Mouse (Mus musculus) liver, embryonic 14.5 days (tissue): ENCODE measurements at regions not wholly inside any gene's neighbourhood (a gene's known extent, or its start where the extent isn't known, plus 50 kb on each side); places are given as distances from the start of the nearest gene placed in this dataset.

Experiments used
- ATAC-seq: fragments of 200-750 bp; cut with Nextera tagmentation; 2 replicates; pipeline ENCODE4 v1.8.0; 2017; ENCODE audit warnings: moderate number of reproducible peaks, mild to moderate bottlenecking, moderate library complexity; ENCODE audit not compliant: insufficient read depth
- DNase-seq, 3 experiments: peaks; one replicate each; pipeline ENCODE4 v3.0.0-alpha.2; 2012 to 2013; ENCODE audit warnings: low read depth in 3 of 3, low spot score in 3 of 3
- H3K27ac ChIP-seq: fragments of 300-500 bp; sonication (generic); 2 replicates; pipeline ENCODE4 v1.5.1; 2014; ENCODE audit warnings: moderate library complexity, mild to moderate bottlenecking, control low read depth, inconsistent platforms
- H3K27me3 ChIP-seq: fragments of 300-500 bp; sonication (generic); 2 replicates; pipeline ENCODE4 v1.6.1; 2014; ENCODE audit warnings: mild to moderate bottlenecking, low read length, moderate library complexity; ENCODE audit not compliant: control insufficient read depth, insufficient read depth
- H3K36me3 ChIP-seq: fragments of 300-500 bp; sonication (generic); replicated peaks from 2 replicates; pipeline ENCODE4 v1.6.1; 2014; ENCODE audit warnings: low read depth; ENCODE audit not compliant: control insufficient read depth, insufficient read depth
- H3K4me1 ChIP-seq, 2 experiments: fragments of 200-500 bp in 1 of 2; fragments of 300-500 bp in 1 of 2; sonication (generic) in 1 of 2; replicated peaks; 2 replicates each; pipeline ENCODE4 v1.6.1; 2012 to 2014; ENCODE audit warnings: antibody characterized with exemption in 1 of 2, inconsistent platforms in 1 of 2, low read length in 1 of 2; ENCODE audit not compliant: control insufficient read depth in 2 of 2, insufficient read depth in 2 of 2
- H3K4me2 ChIP-seq: fragments of 300-500 bp; sonication (generic); 2 replicates; pipeline ENCODE4 v1.6.1; 2014; ENCODE audit warnings: low read depth, mild to moderate bottlenecking, control low read depth, moderate library complexity
- H3K4me3 ChIP-seq, 2 experiments: fragments of 200-500 bp in 1 of 2; fragments of 300-500 bp in 1 of 2; sonication (generic) in 1 of 2; 2 replicates each; pipeline ENCODE4 v1.5.1; 2012 to 2014; ENCODE audit warnings: low read depth in 2 of 2, low read length in 2 of 2, mild to moderate bottlenecking in 2 of 2, control low read depth in 1 of 2, inconsistent platforms in 1 of 2, moderate library complexity in 1 of 2; ENCODE audit not compliant: insufficient read depth in 1 of 2
- H3K9ac ChIP-seq: fragments of 300-500 bp; sonication (generic); replicated peaks from 2 replicates; pipeline ENCODE4 v1.6.1; 2014; ENCODE audit warnings: mild to moderate bottlenecking, control low read depth, moderate library complexity
- H3K9me3 ChIP-seq: fragments of 300-500 bp; sonication (generic); 2 replicates; pipeline ENCODE4 v1.6.1; 2016; ENCODE audit warnings: low read length, mixed read lengths; ENCODE audit not compliant: control insufficient read depth
- CTCF ChIP-seq: IDR thresholded peaks from 2 replicates; pipeline ENCODE4 v1.5.1; 2016; ENCODE audit warnings: antibody characterized with exemption, low read depth, control low read depth
- EP300 ChIP-seq: IDR thresholded peaks from 2 replicates; pipeline ENCODE4 v1.6.1; 2016; ENCODE audit warnings: antibody characterized with exemption, low read depth
- WGBS: fragments of 180-500 bp; shearing (Covaris S2); extraction: QIAGEN DNeasy Blood & Tissue Kit; methylation state at CpG from one replicate; pipeline ENCODE4 v1.1.7; 2014; ENCODE audit not compliant: insufficient replicate concordance; 5-methylcytosine and 5-hydroxymethylcytosine counted together

GRCm38 (mm10) chr1:150043061-150043460, 56.8 kb upstream of the Ptgs2 start:
- Histone ChIP-seq H3K9ac (no peak overlapping the region), H3K4me3 (no peak overlapping the region), H3K9me3 (no peaks in the 10 kb centered on the region), H3K27ac (no peak overlapping the region), H3K36me3 (no peaks in the 10 kb centered on the region), H3K27me3 (no peaks in the 10 kb centered on the region), H3K4me2 (no peak overlapping the region), H3K4me1 (no peaks in the 10 kb centered on the region)
- 65% methylated on average over 3 of the region's 3 CpGs for WGBS
- DNase-seq (no peak), ATAC-seq (no peak)
- no peak for TF ChIP-seq CTCF
- TF ChIP-seq EP300 = no peak

- Histone ChIP-seq H3K4me1 (no peaks in the 10 kb centered on the region), H3K4me3 (no peak overlapping the region), H3K9ac (no peak overlapping the region), H3K27ac (no peak overlapping the region), H3K36me3 (no peaks in the 10 kb centered on the region), H3K27me3 (no peaks in the 10 kb centered on the region), H3K4me2 (no peak overlapping the region), H3K9me3 (no peaks in the 10 kb centered on the region)
- DNase-seq (no peak), ATAC-seq (no peak)
- no peak for TF ChIP-seq CTCF
- TF ChIP-seq EP300 = no peak
- WGBS = 56% methylated on average over 2 of the region's 2 CpGs
Observed at GRCm38 (mm10) chr1:150041591-150041990, 58.2 kb upstream of the Ptgs2 start.

- Histone ChIP-seq H3K27ac (no peak overlapping the region), H3K4me2 (no peak overlapping the region), H3K9me3 (no peaks in the 10 kb centered on the region), H3K4me1 (no peaks in the 10 kb centered on the region), H3K36me3 (no peaks in the 10 kb centered on the region), H3K27me3 (no peaks in the 10 kb centered on the region), H3K4me3 (no peak overlapping the region), H3K9ac (no peak overlapping the region)
- no peak for TF ChIP-seq CTCF
- TF ChIP-seq EP300 = peak; percentile 39
- 31% methylated on average over 1 of the region's 1 CpGs for WGBS
- ATAC-seq (peak; percentile 79), DNase-seq (no peak)
Observed at GRCm38 (mm10) chr1:150033729-150034128, 66.1 kb upstream of the Ptgs2 start.

- no peaks in the 10 kb centered on the region for H3K36me3 ChIP-seq
- H3K27ac ChIP-seq = no peak overlapping the region
- H3K9ac ChIP-seq = no peak overlapping the region
- H3K4me3 ChIP-seq = no peak overlapping the region
- TF ChIP-seq EP300 = no peak
- no peaks in the 10 kb centered on the region for H3K9me3 ChIP-seq
- H3K4me1 ChIP-seq = no peaks in the 10 kb centered on the region
- no peaks in the 10 kb centered on the region for H3K27me3 ChIP-seq
- 77% methylated on average over 1 of the region's 1 CpGs for WGBS
- no peak overlapping the region for H3K4me2 ChIP-seq
- DNase-seq (no peak), ATAC-seq (no peak)
Observed at GRCm38 (mm10) chr1:150031743-150032142, 68.1 kb upstream of the Ptgs2 start.

GRCm38 (mm10) chr1:150027265-150027664, 66.2 kb upstream of the Pla2g4a start:
- H3K4me3 ChIP-seq = no peak overlapping the region
- 56% methylated on average over 5 of the region's 5 CpGs for WGBS
- TF ChIP-seq CTCF (no peak), EP300 (no peak)
- H3K9ac ChIP-seq = no peak overlapping the region
- H3K27ac ChIP-seq = no peak overlapping the region
- no peaks in the 10 kb centered on the region for H3K36me3 ChIP-seq
- DNase-seq = no peak
- peaks cover 0 to 4% of the 10 kb centered on the region in 2 experiments; a peak in 1 of 4 replicates for H3K4me1 ChIP-seq
- H3K9me3 ChIP-seq = no peaks in the 10 kb centered on the region
- no peaks in the 10 kb centered on the region for H3K27me3 ChIP-seq
- no peak overlapping the region for H3K4me2 ChIP-seq
- ATAC-seq = no peak

- peak; percentile 62; the same call in 1 of the 2 replicates for ATAC-seq
- 62% methylated on average over 3 of the region's 3 CpGs for WGBS
- Histone ChIP-seq H3K27ac (no peak overlapping the region), H3K4me3 (no peak overlapping the region), H3K4me1 (peaks cover 0 to 4% of the 10 kb centered on the region in 2 experiments; a peak in 1 of 4 replicates), H3K4me2 (no peak overlapping the region), H3K27me3 (no peaks in the 10 kb centered on the region), H3K9me3 (no peaks in the 10 kb centered on the region), H3K36me3 (no peaks in the 10 kb centered on the region), H3K9ac (no peak overlapping the region)
- DNase-seq = peak in 1 of 3 experiments; percentile 6
- TF ChIP-seq CTCF = no peak
- TF ChIP-seq EP300 = no peak
Observed at GRCm38 (mm10) chr1:150026188-150026587, 65.1 kb upstream of the Pla2g4a start.
